Mouse (Mus musculus) heart, embryonic 15.5 days (tissue): ENCODE measurements at regions not wholly inside any gene's neighbourhood (a gene's known extent, or its start where the extent isn't known, plus 50 kb on each side); places are given as distances from the start of the nearest gene placed in this dataset.

Experiments used
- ATAC-seq: fragments of 200-750 bp; cut with Nextera tagmentation; replicated peaks from 2 replicates; pipeline ENCODE4 v1.8.0; 2017; ENCODE audit warnings: low read depth, moderate TSS enrichment; ENCODE audit not compliant: insufficient number of reproducible peaks, insufficient read depth, low FRiP score
- H3K27ac ChIP-seq: fragments of 300-500 bp; sonication (generic); 2 replicates; pipeline ENCODE4 v1.5.1; 2015; ENCODE audit warnings: mild to moderate bottlenecking, inconsistent platforms
- H3K27me3 ChIP-seq: fragments of 300-500 bp; sonication (generic); 2 replicates; pipeline ENCODE4 v1.6.1; 2015; ENCODE audit warnings: inconsistent platforms
- H3K36me3 ChIP-seq: fragments of 300-500 bp; sonication (generic); 2 replicates; pipeline ENCODE4 v1.6.1; 2015; ENCODE audit warnings: mild to moderate bottlenecking, inconsistent platforms
- H3K4me1 ChIP-seq: fragments of 300-500 bp; sonication (generic); replicated peaks from 2 replicates; pipeline ENCODE4 v1.6.1; 2015; ENCODE audit warnings: inconsistent platforms
- H3K4me2 ChIP-seq: fragments of 300-500 bp; sonication (generic); 2 replicates; pipeline ENCODE4 v1.6.1; 2015; ENCODE audit warnings: inconsistent platforms, mild to moderate bottlenecking, moderate library complexity
- H3K4me3 ChIP-seq: fragments of 300-500 bp; sonication (generic); 2 replicates; pipeline ENCODE4 v1.5.1; 2015; ENCODE audit warnings: mild to moderate bottlenecking, inconsistent platforms
- H3K9ac ChIP-seq: fragments of 300-500 bp; sonication (generic); 2 replicates; pipeline ENCODE4 v1.6.1; 2015; ENCODE audit warnings: mild to moderate bottlenecking, inconsistent platforms
- H3K9me3 ChIP-seq: fragments of 300-500 bp; sonication (generic); replicated peaks from 2 replicates; pipeline ENCODE4 v1.6.1; 2016; ENCODE audit warnings: inconsistent platforms
- WGBS: fragments of 180-500 bp; shearing (Covaris S2); methylation state at CpG from one replicate; pipeline ENCODE4 v1.1.7; 2015; ENCODE audit warnings: mixed read lengths; 5-methylcytosine and 5-hydroxymethylcytosine counted together

- Histone ChIP-seq H3K4me2 (no peak overlapping the region), H3K36me3 (no peaks in the 10 kb centered on the region), H3K4me3 (no peak overlapping the region), H3K9ac (no peak overlapping the region), H3K9me3 (no peaks in the 10 kb centered on the region), H3K4me1 (peaks cover 6% of the 10 kb centered on the region), H3K27ac (no peak overlapping the region), H3K27me3 (no peaks in the 10 kb centered on the region)
- no peak for ATAC-seq
- 84% methylated on average over 4 of the region's 4 CpGs for WGBS
These were observed 57.0 kb upstream of the Maf start for GRCm38 (mm10) chr8:115764551-115764950.

- H3K27me3 ChIP-seq = no peaks in the 10 kb centered on the region
- H3K4me3 ChIP-seq = no peak overlapping the region
- no peaks in the 10 kb centered on the region for H3K9me3 ChIP-seq
- no peak for ATAC-seq
- no peaks in the 10 kb centered on the region for H3K36me3 ChIP-seq
- 67% methylated on average over 1 of the region's 1 CpGs for WGBS
- H3K27ac ChIP-seq = no peak overlapping the region
- no peak overlapping the region for H3K4me2 ChIP-seq
- no peak overlapping the region for H3K9ac ChIP-seq
- no peaks in the 10 kb centered on the region for H3K4me1 ChIP-seq
These were observed 50.4 kb upstream of the Maf start for GRCm38 (mm10) chr8:115758011-115758410.
